ENCODE assay signal across 12 mouse cellular contexts in the genomic region with DNA sequence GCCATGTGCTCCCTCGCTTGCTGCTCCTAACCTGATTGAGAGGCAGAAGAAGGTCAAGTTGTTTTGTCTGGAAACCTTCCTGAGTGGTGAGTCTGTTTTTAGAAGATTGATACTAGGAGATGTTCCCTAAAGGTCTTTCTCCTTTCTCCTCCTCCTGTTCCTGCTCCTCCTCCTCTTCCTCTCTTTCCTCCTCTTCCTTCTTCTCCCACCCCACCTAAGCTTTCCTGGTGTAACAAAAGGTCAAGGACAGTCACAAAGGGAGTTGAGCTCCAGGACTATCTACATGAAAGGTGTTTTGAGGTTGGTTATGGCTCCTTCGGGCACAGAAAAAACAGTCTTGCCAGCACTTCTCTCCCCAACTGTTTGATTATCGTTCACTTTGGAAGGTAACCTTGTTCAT. TPM values are rescaled to one million over a fixed set of nuclear protein-coding genes. Genes with fewer than 3 reads are reported as not detected.
DNase-seq lines count a peak whose midpoint lies in the region; ATAC-seq lines count a peak whose summit lies in the region.
"Had no signal": no experiment of that assay in that cellular context is flagged by ENCODE, and none has a peak within 500 bp of the region (broad histone marks: within the 10 kb centered on the region; RNA-seq: fewer than 3 reads in every experiment).

A gene (plus strand): TSS at position 301 of the 400 bp plus-strand sequence.

- DNase-seq in heart, postnatal 25 days (ENCODE audit: low spot score) = no peak
- DNase-seq in forebrain, embryonic 11.5 days (ENCODE audit: low spot score) = no peak
- DNase-seq in layer of hippocampus, postnatal 10 days (ENCODE audit: low spot score in 2 of 2) = no peak
- no peak for DNase-seq in thymus, postnatal 10 days (ENCODE audit: low spot score in 2 of 2)
- no peak for DNase-seq in layer of hippocampus, postnatal 25 days (ENCODE audit: extremely low spot score in 1 of 2, low spot score in 1 of 2)
- DNase-seq: cerebellum, adult 2 months; kidney, postnatal 4 days; lung, adult 18-20 months; retina, postnatal 1 day had no signal

- peaks cover 15% of the 10 kb centered on the region for H3K4me1 ChIP-seq in heart, embryonic 16.5 days (ENCODE audit: control insufficient read depth, insufficient read depth, low read length)
- H3K4me1 ChIP-seq in forebrain, embryonic 11.5 days (replicated peaks; ENCODE audit: control insufficient read depth, insufficient read depth, low read length) = no peaks in the 10 kb centered on the region
- peaks cover 5% of the 10 kb centered on the region for H3K4me1 ChIP-seq in limb, embryonic 12.5 days (replicated peaks)

- no peak for ATAC-seq in heart, embryonic 16.5 days (replicated peaks; ENCODE audit: extremely low read depth, insufficient read depth, low FRiP score)
- ATAC-seq in CD4-positive, CD25-positive, alpha-beta regulatory T cell, adult 4 months = no peak
- ATAC-seq in forebrain, embryonic 11.5 days (replicated peaks; ENCODE audit: low FRiP score) = no peak
- no peak for ATAC-seq in limb, embryonic 12.5 days (ENCODE audit: insufficient number of reproducible peaks, insufficient read depth, low FRiP score, low TSS enrichment, low read depth)

- H3K9ac ChIP-seq in heart, embryonic 16.5 days (ENCODE audit: low read length) = no peak within 1 kb of the TSS
- no peak within 1 kb of the TSS for H3K9ac ChIP-seq in forebrain, embryonic 11.5 days (ENCODE audit: low read length)
- H3K9ac ChIP-seq in limb, embryonic 12.5 days (replicated peaks) = no peak within 1 kb of the TSS

- H3K9me3 ChIP-seq in heart, embryonic 16.5 days (replicated peaks; ENCODE audit: control insufficient read depth, low read length) = no peaks in the 10 kb centered on the region
- no peaks in the 10 kb centered on the region for H3K9me3 ChIP-seq in forebrain, embryonic 11.5 days (ENCODE audit: control insufficient read depth, low read length)
- H3K9me3 ChIP-seq in limb, embryonic 12.5 days = no peaks in the 10 kb centered on the region

- H3K27ac ChIP-seq in heart, embryonic 16.5 days (ENCODE audit: low read length) = no peak within 1 kb of the TSS
- H3K27ac ChIP-seq in forebrain, embryonic 11.5 days (ENCODE audit: low read depth, low read length) = no peak within 1 kb of the TSS
- H3K27ac ChIP-seq in limb, embryonic 12.5 days = no peak within 1 kb of the TSS

- no peaks in the 10 kb centered on the region for H3K36me3 ChIP-seq in heart, embryonic 16.5 days (ENCODE audit: control insufficient read depth, insufficient read depth)
- H3K36me3 ChIP-seq in forebrain, embryonic 11.5 days (ENCODE audit: control insufficient read depth, insufficient read depth, low read length) = no peaks in the 10 kb centered on the region
- H3K36me3 ChIP-seq in limb, embryonic 12.5 days = no peaks in the 10 kb centered on the region

- WGBS in heart, embryonic 16.5 days = 88% methylated on average over 3 of the region's 3 CpGs
- WGBS in forebrain, embryonic 11.5 days = 94% methylated on average over 3 of the region's 3 CpGs
- 84% methylated on average over 3 of the region's 3 CpGs for WGBS in limb, embryonic 12.5 days

- no peak within 1 kb of the TSS for H3K4me3 ChIP-seq in heart, embryonic 16.5 days (ENCODE audit: low read length)
- no peak within 1 kb of the TSS for H3K4me3 ChIP-seq in forebrain, embryonic 11.5 days (ENCODE audit: low read depth, low read length)
- no peak within 1 kb of the TSS for H3K4me3 ChIP-seq in limb, embryonic 12.5 days (replicated peaks)

- intact Hi-C loops in heart, postnatal 25 days (cut with DNase I) = no loop called here

- no peak within 1 kb of the TSS for H3K4me2 ChIP-seq in heart, embryonic 16.5 days (ENCODE audit: low read depth, low read length)
- H3K4me2 ChIP-seq in forebrain, embryonic 11.5 days (ENCODE audit: low read depth, low read length, severe bottlenecking) = no peak within 1 kb of the TSS
- no peak within 1 kb of the TSS for H3K4me2 ChIP-seq in limb, embryonic 12.5 days

- no peaks in the 10 kb centered on the region for H3K27me3 ChIP-seq in heart, embryonic 16.5 days (ENCODE audit: control insufficient read depth, insufficient read depth, low read length)
- H3K27me3 ChIP-seq in forebrain, embryonic 11.5 days (ENCODE audit: control insufficient read depth, insufficient read depth, low read length) = no peaks in the 10 kb centered on the region
- H3K27me3 ChIP-seq in limb, embryonic 12.5 days = no peaks in the 10 kb centered on the region; the same call in 1 of the 2 replicates

RNA-seq across cellular contexts. Expression of the gene that starts here (rescaled TPM):
- polyA plus RNA-seq in heart, embryonic 16.5 days (2015; fragmentation: Nextera tagmentation; extraction: Ambion mirVana) = 11.5 and 11.7 TPM in 2 replicates
- 1 to 10 TPM; 2.9 to 3.0 TPM for total RNA-seq in heart, postnatal 25 days (2021)
- polyA plus RNA-seq in CD4-positive, CD25-positive, alpha-beta regulatory T cell, adult 4 months (2017; shearing (Covaris generic)) = 10 to 100 TPM; 15.7 to 16.1 TPM
- 13.7 and 14.3 TPM in 2 replicates for polyA plus RNA-seq in forebrain, embryonic 11.5 days (2014; fragmentation: Nextera tagmentation; extraction: Ambion mirVana)
- polyA plus RNA-seq in limb, embryonic 12.5 days (2016; fragmentation: Nextera tagmentation; extraction: Ambion mirVana) = 14.9 and 16.3 TPM in 2 replicates
- total RNA-seq in layer of hippocampus, postnatal 10 days (2021) = 1 to 10 TPM; 6.7 to 7.3 TPM
- 1 to 10 TPM; 4.3 to 4.6 TPM for total RNA-seq in layer of hippocampus, postnatal 25 days (2021)
